Mouse (Mus musculus): ENCODE measurements around the gene Znrf2.
"Not testable (repeated sequence)": the region's sequence is repeated elsewhere in the genome, so short reads cannot be mapped to it uniquely, and the experiment has no call there.

Gene Znrf2

GRCm38 (mm10) chr6:54852669-54853068 is 36.0 kb downstream of the Znrf2 start:
- DNase-seq: no peak

- no peak for DNase-seq
Observed at GRCm38 (mm10) chr6:54854859-54855258, 38.1 kb downstream of the Znrf2 start.

- DNase-seq: peak in 1 of 2 experiments; percentile 9
Observed at GRCm38 (mm10) chr6:54855801-54856583, 39.3 kb downstream of the Znrf2 start.

- DNase-seq: not testable (repeated sequence)
Observed at GRCm38 (mm10) chr6:54859159-54859558, 42.4 kb downstream of the Znrf2 start.

- no peak for DNase-seq
Observed at GRCm38 (mm10) chr6:54860180-54860579, 43.5 kb downstream of the Znrf2 start.

GRCm38 (mm10) chr6:54866731-54867410 is 50.2 kb downstream of the Znrf2 start:
- DNase-seq: no peak

- no peak for DNase-seq
Observed at GRCm38 (mm10) chr6:54867411-54867745, 50.7 kb downstream of the Znrf2 start.

- no peak for DNase-seq
Observed at GRCm38 (mm10) chr6:54873029-54873428, 56.3 kb downstream of the Znrf2 start.

- DNase-seq: no peak
Observed at GRCm38 (mm10) chr6:54876782-54877181, 60.1 kb downstream of the Znrf2 start.

- no peak for DNase-seq
Observed at GRCm38 (mm10) chr6:54877651-54878050, 60.9 kb downstream of the Znrf2 start.

GRCm38 (mm10) chr6:54878546-54878945 is 61.8 kb downstream of the Znrf2 start:
- no peak for DNase-seq

GRCm38 (mm10) chr6:54880086-54880485 is 63.4 kb downstream of the Znrf2 start:
- no peak for DNase-seq

- DNase-seq: no peak
Observed at GRCm38 (mm10) chr6:54883424-54883823, 66.7 kb downstream of the Znrf2 start.

- no peak for DNase-seq
Observed at GRCm38 (mm10) chr6:54886195-54886594, 69.5 kb downstream of the Znrf2 start.

GRCm38 (mm10) chr6:54890221-54890620 is 73.5 kb downstream of the Znrf2 start:
- no peak for DNase-seq

GRCm38 (mm10) chr6:54891384-54891783 is 74.7 kb downstream of the Znrf2 start:
- DNase-seq: no peak

GRCm38 (mm10) chr6:54900256-54900655 is 83.5 kb downstream of the Znrf2 start:
- DNase-seq: no peak

GRCm38 (mm10) chr6:54902547-54902946 is 85.8 kb downstream of the Znrf2 start:
- no peak for DNase-seq

- no peak for DNase-seq
Observed at GRCm38 (mm10) chr6:54906053-54907040, 89.6 kb downstream of the Znrf2 start.

GRCm38 (mm10) chr6:54914977-54915376 is 98.3 kb downstream of the Znrf2 start:
- no peak for DNase-seq

GRCm38 (mm10) chr6:54916163-54916562 is 99.4 kb downstream of the Znrf2 start:
- no peak for DNase-seq

- DNase-seq: no peak
Observed at GRCm38 (mm10) chr6:54916941-54917340, 100.2 kb downstream of the Znrf2 start.

GRCm38 (mm10) chr6:54917523-54917922 is 100.8 kb downstream of the Znrf2 start:
- DNase-seq: peak; percentile 15 to 19
